Mouse (Mus musculus) gastrocnemius, adult 18-20 months (tissue): ENCODE results near the gene Ampd2. TPM values are rescaled to one million over a fixed set of nuclear protein-coding genes. Genes with fewer than 3 reads are reported as not detected.

Experiments used
- DNase-seq: peaks from one replicate; pipeline ENCODE4 v3.0.0; 2021; ENCODE audit warnings: low spot score
- total RNA-seq, 2 experiments: library from RNA; stranded (reverse); gene quantifications; 2 replicates each; pipeline ENCODE4 v1.2.3; 2021

Ampd2 gene
- total RNA-seq, 2 experiments from 2014 or later: 3.6 TPM

- DNase-seq: no peak
Observed at GRCm38 (mm10) chr3:108096226-108096625, 9.8 kb upstream of the Ampd2 start.

GRCm38 (mm10) chr3:108094976-108095760 lies 8.7 kb upstream of the Ampd2 start:
- no peak for DNase-seq

- no peak for DNase-seq
Observed at GRCm38 (mm10) chr3:108094146-108094545, 7.7 kb upstream of the Ampd2 start.

GRCm38 (mm10) chr3:108093306-108093705 lies 6.9 kb upstream of the Ampd2 start:
- no peak for DNase-seq

GRCm38 (mm10) chr3:108092536-108093115 lies 6.2 kb upstream of the Ampd2 start, which contains the start of gene Gnat2:
Gene Gnat2 (plus strand): TSS chr3:108092789.
- DNase-seq: no peak

- no peak for DNase-seq
Observed at GRCm38 (mm10) chr3:108092030-108092429, 5.6 kb upstream of the Ampd2 start.

GRCm38 (mm10) chr3:108090561-108090960 lies 4.1 kb upstream of the Ampd2 start:
- no peak for DNase-seq

GRCm38 (mm10) chr3:108089916-108090315 lies 3.5 kb upstream of the Ampd2 start:
- DNase-seq: no peak

- no peak for DNase-seq
Observed at GRCm38 (mm10) chr3:108088842-108089380, 2.5 kb upstream of the Ampd2 start.

- DNase-seq: no peak
Observed at GRCm38 (mm10) chr3:108087329-108087728, 878 bp upstream of the Ampd2 start.

- peak; percentile 90 for DNase-seq
Observed at GRCm38 (mm10) chr3:108085721-108086469, 556 bp downstream of the Ampd2 start.

GRCm38 (mm10) chr3:108085281-108085720 lies 1.1 kb downstream of the Ampd2 start:
- peak; percentile 92 for DNase-seq

GRCm38 (mm10) chr3:108084767-108085270 lies 1.6 kb downstream of the Ampd2 start:
- no peak for DNase-seq

GRCm38 (mm10) chr3:108083904-108084407 lies 2.5 kb downstream of the Ampd2 start:
- no peak for DNase-seq

- DNase-seq: no peak
Observed at GRCm38 (mm10) chr3:108083161-108083560, 3.3 kb downstream of the Ampd2 start.

GRCm38 (mm10) chr3:108082251-108082875 lies 4.1 kb downstream of the Ampd2 start:
- no peak for DNase-seq

GRCm38 (mm10) chr3:108081681-108082080 lies 4.8 kb downstream of the Ampd2 start:
- DNase-seq: no peak

- DNase-seq: no peak
Observed at GRCm38 (mm10) chr3:108076836-108077235, 9.6 kb downstream of the Ampd2 start.

GRCm38 (mm10) chr3:108072983-108073569 lies 13.4 kb downstream of the Ampd2 start:
- DNase-seq: no peak
